Mouse (Mus musculus): ENCODE results near the gene A430033K04Rik.

Gene A430033K04Rik

GRCm38 (mm10) chr5:138697466-138697865 lies 74.8 kb downstream of the A430033K04Rik start:
- no peak for DNase-seq
